Mouse (Mus musculus) hindbrain, embryonic 13.5 days (tissue): Measurements from ENCODE around the gene H1f0. TPM values are rescaled to one million over a fixed set of nuclear protein-coding genes. Genes with fewer than 3 reads are reported as not detected.

Experiments used
- ATAC-seq: fragments of 200-750 bp; cut with Nextera tagmentation; 2 replicates; pipeline ENCODE4 v1.8.0; 2017; ENCODE audit warnings: moderate TSS enrichment; ENCODE audit not compliant: low FRiP score
- H3K27ac ChIP-seq: fragments of 300-500 bp; sonication (generic); 2 replicates; pipeline ENCODE4 v1.5.1; 2015; ENCODE audit warnings: inconsistent platforms, mild to moderate bottlenecking, moderate library complexity
- H3K27me3 ChIP-seq: fragments of 300-500 bp; sonication (generic); 2 replicates; pipeline ENCODE4 v1.6.1; 2015; ENCODE audit warnings: mild to moderate bottlenecking, inconsistent platforms
- H3K36me3 ChIP-seq: fragments of 300-500 bp; sonication (generic); 2 replicates; pipeline ENCODE4 v1.6.1; 2015; ENCODE audit warnings: mild to moderate bottlenecking, inconsistent platforms
- H3K4me1 ChIP-seq: fragments of 300-500 bp; sonication (generic); replicated peaks from 2 replicates; pipeline ENCODE4 v1.6.1; 2015; ENCODE audit warnings: inconsistent platforms
- H3K4me2 ChIP-seq: fragments of 300-500 bp; sonication (generic); 2 replicates; pipeline ENCODE4 v1.6.1; 2015; ENCODE audit warnings: inconsistent platforms, mild to moderate bottlenecking, moderate library complexity
- H3K4me3 ChIP-seq: fragments of 300-500 bp; sonication (generic); 2 replicates; pipeline ENCODE4 v1.5.1; 2015; ENCODE audit warnings: mild to moderate bottlenecking, inconsistent platforms
- H3K9ac ChIP-seq: fragments of 300-500 bp; sonication (generic); 2 replicates; pipeline ENCODE4 v1.6.1; 2015; ENCODE audit warnings: mild to moderate bottlenecking, inconsistent platforms
- H3K9me3 ChIP-seq: fragments of 300-500 bp; sonication (generic); 2 replicates; pipeline ENCODE4 v1.6.1; 2016; ENCODE audit warnings: inconsistent platforms
- WGBS: fragments of 180-500 bp; shearing (Covaris S2); methylation state at CpG from one replicate; pipeline ENCODE4 v1.1.7; 2015; 5-methylcytosine and 5-hydroxymethylcytosine counted together
- polyA plus RNA-seq: library from polyadenylated mRNA; unstranded; fragments of >200 nt; fragmentation: Nextera tagmentation; extraction: Ambion mirVana; gene quantifications from 2 replicates; pipeline ENCODE4 v1.2.1, GENCODE M21; 2015

Gene H1f0
- polyA plus RNA-seq, 1 experiment from 2014 or later: 266 TPM

GRCm38 (mm10) chr15:78990970-78991525 is 37.2 kb upstream of the H1f0 start:
- WGBS: 93% methylated on average over 25 of the region's 25 CpGs
- H3K4me1 ChIP-seq: peaks cover 24% of the 10 kb centered on the region
- H3K9ac ChIP-seq: no peak overlapping the region
- H3K4me3 ChIP-seq: no peak overlapping the region
- H3K27ac ChIP-seq: no peak overlapping the region
- no peak for ATAC-seq
- H3K27me3 ChIP-seq: no peaks in the 10 kb centered on the region
- H3K4me2 ChIP-seq: no peak overlapping the region
- H3K9me3 ChIP-seq: no peaks in the 10 kb centered on the region
- peaks cover 79% of the 10 kb centered on the region for H3K36me3 ChIP-seq

DNA sequence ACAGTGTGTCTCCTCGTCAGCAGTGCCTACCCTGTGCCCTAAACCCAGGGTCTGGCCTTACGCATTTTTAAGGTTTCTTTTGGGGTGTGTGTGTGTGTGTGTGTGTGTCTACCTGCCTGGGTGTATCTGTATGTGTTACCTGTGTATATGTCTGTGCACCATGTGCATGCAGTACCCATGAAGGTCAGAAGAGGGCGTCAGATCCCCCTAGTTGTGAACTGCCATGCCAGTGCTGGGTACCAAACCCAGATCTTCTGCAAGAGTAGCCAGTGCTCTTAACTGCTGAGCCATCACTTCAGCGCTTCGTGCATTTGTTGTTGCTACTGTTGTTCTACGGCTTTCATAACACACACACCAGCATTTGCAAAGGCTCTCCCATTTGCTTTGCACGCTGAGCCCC is 36.0 kb upstream of the H1f0 start:
- H3K36me3 ChIP-seq: peaks cover 88% of the 10 kb centered on the region
- 92% methylated on average over 7 of the region's 7 CpGs for WGBS
- H3K27me3 ChIP-seq: no peaks in the 10 kb centered on the region
- no peak overlapping the region for H3K4me2 ChIP-seq
- no peaks in the 10 kb centered on the region for H3K9me3 ChIP-seq
- H3K27ac ChIP-seq: no peak overlapping the region
- peaks cover 16% of the 10 kb centered on the region for H3K4me1 ChIP-seq
- H3K9ac ChIP-seq: no peak overlapping the region
- no peak for ATAC-seq
- H3K4me3 ChIP-seq: no peak overlapping the region

DNA sequence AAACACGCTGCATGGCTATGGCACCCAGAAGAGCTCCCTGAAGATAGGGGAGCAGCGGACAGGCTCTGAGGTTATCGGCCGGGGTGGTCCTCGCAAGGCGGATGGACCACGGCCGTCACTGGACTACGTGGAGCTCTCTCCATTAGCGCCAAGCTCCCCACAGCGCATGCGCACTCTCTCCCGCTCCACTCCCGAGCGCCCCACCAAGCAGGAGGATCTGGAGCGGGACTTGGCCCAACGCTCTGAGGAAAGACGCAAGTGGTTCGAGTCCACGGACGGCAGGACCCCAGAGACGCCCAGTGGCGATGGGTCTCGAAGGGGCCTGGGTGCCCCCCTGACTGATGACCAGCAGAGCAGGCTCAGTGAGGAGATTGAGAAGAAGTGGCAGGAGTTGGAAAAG is 35.3 kb upstream of the H1f0 start:
- H3K27me3 ChIP-seq: no peaks in the 10 kb centered on the region
- no peak overlapping the region for H3K4me3 ChIP-seq
- no peak overlapping the region for H3K27ac ChIP-seq
- H3K36me3 ChIP-seq: peaks cover 85% of the 10 kb centered on the region
- peaks cover 10% of the 10 kb centered on the region for H3K4me1 ChIP-seq
- no peak for ATAC-seq
- no peak overlapping the region for H3K4me2 ChIP-seq
- no peaks in the 10 kb centered on the region for H3K9me3 ChIP-seq
- 96% methylated on average over 24 of the region's 24 CpGs for WGBS
- no peak overlapping the region for H3K9ac ChIP-seq

DNA sequence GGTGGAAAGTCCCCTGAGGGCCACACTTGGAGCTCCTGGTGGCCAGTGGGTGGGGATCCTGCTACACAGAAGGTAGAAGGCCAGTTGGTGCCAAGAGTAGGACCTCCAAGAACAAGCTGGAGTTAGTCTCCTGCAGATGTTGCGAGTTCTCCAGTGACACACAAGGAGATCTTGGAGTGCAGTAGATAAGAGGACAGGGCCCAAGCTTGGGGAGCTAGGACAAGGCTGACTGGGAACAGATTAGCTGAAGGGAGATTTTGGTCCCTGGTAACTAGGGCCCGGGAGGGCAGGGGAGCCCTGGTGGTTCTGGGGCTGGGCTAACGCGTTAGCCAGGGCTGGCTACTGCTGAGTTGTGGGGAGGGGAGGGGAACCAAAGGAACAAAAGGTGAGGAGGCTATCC is 32.3 kb upstream of the H1f0 start:
- ATAC-seq: no peak
- no peak overlapping the region for H3K4me3 ChIP-seq
- no peak overlapping the region for H3K4me2 ChIP-seq
- no peaks in the 10 kb centered on the region for H3K9me3 ChIP-seq
- H3K9ac ChIP-seq: no peak overlapping the region
- H3K36me3 ChIP-seq: peaks cover 81% of the 10 kb centered on the region
- no peaks in the 10 kb centered on the region; the same call in 1 of the 2 replicates for H3K4me1 ChIP-seq
- WGBS: 95% methylated on average over 4 of the region's 4 CpGs
- no peaks in the 10 kb centered on the region for H3K27me3 ChIP-seq
- H3K27ac ChIP-seq: no peak overlapping the region

DNA sequence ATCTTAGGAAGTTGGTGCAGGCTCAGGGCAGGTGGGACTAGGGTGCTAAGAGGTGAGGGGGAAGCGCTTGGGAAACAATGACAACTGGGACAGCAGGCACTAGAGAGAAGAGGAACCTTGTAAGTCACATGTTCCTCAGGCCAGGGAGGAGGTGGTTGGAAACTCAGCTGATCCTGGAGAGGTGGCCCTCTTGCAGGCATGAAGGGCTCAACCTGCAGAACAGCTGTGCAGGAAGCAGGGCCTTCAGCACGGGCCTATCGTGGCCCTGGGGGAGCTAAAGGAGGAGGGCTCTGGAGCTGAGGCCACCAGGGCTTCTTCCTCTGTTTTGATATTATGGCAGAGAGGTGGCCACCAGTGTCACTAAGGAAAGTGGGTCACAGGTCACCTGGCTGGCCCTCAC is 31.6 kb upstream of the H1f0 start:
- Histone ChIP-seq H3K27me3 (no peaks in the 10 kb centered on the region), H3K9me3 (no peaks in the 10 kb centered on the region), H3K36me3 (peaks cover 81% of the 10 kb centered on the region), H3K9ac (no peak overlapping the region), H3K27ac (no peak overlapping the region), H3K4me1 (no peaks in the 10 kb centered on the region; the same call in 1 of the 2 replicates), H3K4me2 (no peak overlapping the region), H3K4me3 (no peak overlapping the region)
- no peak for ATAC-seq
- 87% methylated on average over 3 of the region's 3 CpGs for WGBS

GRCm38 (mm10) chr15:78998348-78998747 is 29.9 kb upstream of the H1f0 start:
- peaks cover 79% of the 10 kb centered on the region for H3K36me3 ChIP-seq
- WGBS: 64% methylated on average over 8 of the region's 8 CpGs

GRCm38 (mm10) chr15:78999586-78999985 is 28.7 kb upstream of the H1f0 start:
- Histone ChIP-seq H3K4me2 (no peak overlapping the region), H3K36me3 (peaks cover 79% of the 10 kb centered on the region), H3K9ac (no peak overlapping the region), H3K4me3 (no peak overlapping the region), H3K27me3 (no peaks in the 10 kb centered on the region), H3K9me3 (no peaks in the 10 kb centered on the region), H3K27ac (no peak overlapping the region), H3K4me1 (no peaks in the 10 kb centered on the region; the same call in 1 of the 2 replicates)
- 88% methylated on average over 11 of the region's 11 CpGs for WGBS
- ATAC-seq: no peak

More at GRCm38 (mm10) chr15:78998348-78998747, 29.9 kb upstream of the H1f0 start:
- H3K27ac ChIP-seq: no peak overlapping the region
- no peaks in the 10 kb centered on the region for H3K27me3 ChIP-seq
- no peak overlapping the region for H3K4me3 ChIP-seq
- ATAC-seq: no peak
- H3K4me2 ChIP-seq: no peak overlapping the region
- H3K9me3 ChIP-seq: no peaks in the 10 kb centered on the region
- no peak overlapping the region; the same call in 1 of the 2 replicates for H3K9ac ChIP-seq
- H3K4me1 ChIP-seq: no peaks in the 10 kb centered on the region; the same call in 1 of the 2 replicates

- no peak for ATAC-seq
- no peaks in the 10 kb centered on the region for H3K27me3 ChIP-seq
These were observed 27.9 kb upstream of the H1f0 start for GRCm38 (mm10) chr15:79000357-79000791.

GRCm38 (mm10) chr15:79001559-79001958 is 26.7 kb upstream of the H1f0 start:
- Histone ChIP-seq H3K27ac (no peak overlapping the region), H3K9ac (no peak overlapping the region), H3K27me3 (no peaks in the 10 kb centered on the region), H3K36me3 (peaks cover 79% of the 10 kb centered on the region), H3K4me3 (no peak overlapping the region), H3K9me3 (no peaks in the 10 kb centered on the region), H3K4me1 (no peaks in the 10 kb centered on the region; the same call in 1 of the 2 replicates), H3K4me2 (no peak overlapping the region)
- ATAC-seq: no peak
- 94% methylated on average over 5 of the region's 5 CpGs for WGBS

More at GRCm38 (mm10) chr15:79000357-79000791, 27.9 kb upstream of the H1f0 start:
- no peaks in the 10 kb centered on the region; the same call in 1 of the 2 replicates for H3K4me1 ChIP-seq
- no peak overlapping the region for H3K9ac ChIP-seq
- peaks cover 79% of the 10 kb centered on the region for H3K36me3 ChIP-seq
- no peak overlapping the region for H3K4me3 ChIP-seq
- H3K9me3 ChIP-seq: no peaks in the 10 kb centered on the region
- no peak overlapping the region for H3K27ac ChIP-seq
- no peak overlapping the region for H3K4me2 ChIP-seq
- 80% methylated on average over 7 of the region's 7 CpGs for WGBS

- no peaks in the 10 kb centered on the region for H3K27me3 ChIP-seq
- WGBS: 52% methylated on average over 19 of the region's 19 CpGs
- H3K4me3 ChIP-seq: no peak overlapping the region
- H3K27ac ChIP-seq: no peak overlapping the region
- H3K9ac ChIP-seq: no peak overlapping the region
- peaks cover 79% of the 10 kb centered on the region for H3K36me3 ChIP-seq
- no peaks in the 10 kb centered on the region; the same call in 1 of the 2 replicates for H3K4me1 ChIP-seq
- no peak overlapping the region for H3K4me2 ChIP-seq
- no peaks in the 10 kb centered on the region for H3K9me3 ChIP-seq
- no peak for ATAC-seq
These were observed 26.2 kb upstream of the H1f0 start for GRCm38 (mm10) chr15:79002036-79002435.

GRCm38 (mm10) chr15:79003079-79003478 is 25.2 kb upstream of the H1f0 start:
- Histone ChIP-seq H3K36me3 (peaks cover 81% of the 10 kb centered on the region), H3K27me3 (no peaks in the 10 kb centered on the region), H3K27ac (no peak overlapping the region), H3K9me3 (no peaks in the 10 kb centered on the region), H3K4me3 (no peak overlapping the region), H3K4me1 (no peaks in the 10 kb centered on the region; the same call in 1 of the 2 replicates), H3K9ac (no peak overlapping the region), H3K4me2 (no peak overlapping the region)
- 87% methylated on average over 3 of the region's 3 CpGs for WGBS
- no peak for ATAC-seq

- Histone ChIP-seq H3K27me3 (no peaks in the 10 kb centered on the region), H3K9ac (no peak overlapping the region), H3K9me3 (no peaks in the 10 kb centered on the region), H3K4me1 (peaks cover 6% of the 10 kb centered on the region; the same call in 1 of the 2 replicates), H3K36me3 (peaks cover 66% of the 10 kb centered on the region), H3K4me2 (no peak overlapping the region), H3K4me3 (no peak overlapping the region), H3K27ac (no peak overlapping the region)
- ATAC-seq: no peak
- 88% methylated on average over 9 of the region's 9 CpGs for WGBS
These were observed 22.7 kb upstream of the H1f0 start for GRCm38 (mm10) chr15:79005581-79005980.

- Histone ChIP-seq H3K36me3 (peaks cover 55% of the 10 kb centered on the region), H3K9ac (no peak overlapping the region), H3K27ac (no peak overlapping the region), H3K27me3 (no peaks in the 10 kb centered on the region), H3K4me1 (peaks cover 11% of the 10 kb centered on the region), H3K4me2 (no peak overlapping the region), H3K4me3 (no peak overlapping the region), H3K9me3 (no peaks in the 10 kb centered on the region)
- ATAC-seq: no peak
- WGBS: 76% methylated on average over 3 of the region's 3 CpGs
These were observed 21.6 kb upstream of the H1f0 start for GRCm38 (mm10) chr15:79006638-79007037.
